Mouse (Mus musculus) E14TG2a.4 (cell line): ENCODE measurements around the gene Fam186a.

ENCODE experiments used
- CTCF ChIP-seq: conservative IDR thresholded peaks from 2 replicates; pipeline ENCODE4 v1.5.1; 2014; ENCODE audit warnings: low read length
- NANOG ChIP-seq: IDR thresholded peaks from 2 replicates; pipeline ENCODE4 v1.6.1; 2014; ENCODE audit warnings: borderline replicate concordance, low read length, mixed read lengths
- POU5F1 ChIP-seq: IDR thresholded peaks from 2 replicates; pipeline ENCODE4 v1.6.1; 2014; ENCODE audit warnings: low read length, borderline replicate concordance

- TF ChIP-seq CTCF (no peak), NANOG (no peak), POU5F1 (no peak)
Measured at GRCm38 (mm10) chr15:99940970-99941630, 25.8 kb downstream of the Fam186a start.
